ENCODE assay signal across 14 mouse cellular contexts in the genomic region with DNA sequence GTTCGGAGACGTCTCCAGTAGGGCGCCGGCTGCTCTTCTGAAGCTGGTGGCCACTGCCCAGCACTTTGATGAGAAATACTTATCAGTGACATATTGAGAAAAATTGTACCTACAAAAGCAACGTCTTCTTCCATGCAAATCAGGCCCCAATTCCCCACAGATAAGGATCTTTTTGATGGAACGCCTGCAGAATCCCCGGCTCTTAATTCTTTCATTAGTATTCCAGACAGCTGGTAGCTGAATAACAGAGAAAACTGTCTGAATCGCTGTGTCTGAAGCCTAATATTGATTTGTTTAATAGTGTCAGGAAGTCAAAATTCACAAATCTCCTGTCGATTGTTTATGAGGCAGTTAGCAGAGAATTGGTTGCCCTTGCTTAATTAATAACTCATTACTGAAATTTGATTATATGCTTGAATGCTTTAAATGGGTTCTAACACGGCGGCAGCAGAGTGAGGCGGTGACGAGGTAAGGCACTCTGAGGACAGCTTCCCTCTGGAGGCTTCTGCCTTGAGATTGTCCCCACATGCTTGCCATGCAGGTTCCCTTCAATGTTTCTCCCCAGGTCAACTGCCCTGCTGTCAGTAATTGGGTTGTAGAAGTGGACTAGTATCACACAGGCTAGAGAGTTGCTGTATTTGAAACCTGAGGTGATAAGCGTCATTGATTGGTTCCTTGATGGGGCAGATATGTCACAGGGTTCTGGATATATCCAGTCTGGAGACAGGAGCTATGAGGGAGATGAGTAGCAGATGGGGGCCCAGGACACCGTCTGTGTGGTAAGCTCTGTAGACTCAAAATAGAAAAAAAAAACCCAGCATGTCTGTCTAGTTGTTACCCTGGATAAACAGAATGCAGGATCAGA.
DNase-seq lines count a peak whose midpoint lies in the region; ATAC-seq lines count a peak whose summit lies in the region.
"Had no signal": no experiment of that assay in that cellular context is flagged by ENCODE, and none has a peak within 500 bp of the region (broad histone marks: within the 10 kb centered on the region; RNA-seq: fewer than 3 reads in every experiment).

No protein-coding gene starts in this region.

- H3K36me3 ChIP-seq in hindbrain, embryonic 12.5 days = no peaks in the 10 kb centered on the region
- no peaks in the 10 kb centered on the region for H3K36me3 ChIP-seq in hindbrain, embryonic 11.5 days (ENCODE audit: control insufficient read depth, insufficient read depth, low read length)
- H3K36me3 ChIP-seq in neural tube, embryonic 14.5 days (ENCODE audit: control insufficient read depth, insufficient read depth, low read length) = no peaks in the 10 kb centered on the region
- H3K36me3 ChIP-seq: heart, embryonic 13.5 days; lung, embryonic 15.5 days had no signal

- no peak overlapping the region for H3K27ac ChIP-seq in hindbrain, embryonic 12.5 days
- no peak overlapping the region for H3K27ac ChIP-seq in hindbrain, embryonic 11.5 days (ENCODE audit: low read depth, low read length)
- no peak overlapping the region for H3K27ac ChIP-seq in neural tube, embryonic 14.5 days (ENCODE audit: low read depth, low read length)
- H3K27ac ChIP-seq: heart, embryonic 13.5 days; lung, embryonic 15.5 days had no signal

- no peak for DNase-seq in hindbrain, embryonic 11.5 days (ENCODE audit: low spot score)
- DNase-seq in kidney, adult 18-20 months = peak; percentile 20
- peak; percentile 41 to 48 for DNase-seq in kidney, postnatal 36 days
- no peak for DNase-seq in MN1 (ENCODE audit: low spot score)
- DNase-seq in embryo, embryonic 10.5 days (ENCODE audit: low spot score) = no peak
- DNase-seq: adrenal gland, adult 8-10 months; gastrocnemius, postnatal 25 days; thymus, adult 18-20 months had no signal

- H3K4me2 ChIP-seq in hindbrain, embryonic 12.5 days (replicated peaks) = no peak overlapping the region; the same call in 1 of the 2 replicates
- no peak overlapping the region for H3K4me2 ChIP-seq in hindbrain, embryonic 11.5 days (replicated peaks; ENCODE audit: low read depth, low read length)
- H3K4me2 ChIP-seq in neural tube, embryonic 14.5 days (ENCODE audit: low read depth, low read length) = no peak overlapping the region
- H3K4me2 ChIP-seq: heart, embryonic 13.5 days; lung, embryonic 15.5 days had no signal

- ATAC-seq in hindbrain, embryonic 12.5 days (ENCODE audit: low FRiP score) = peak; percentile 67; the same call in 1 of the 2 replicates
- no peak for ATAC-seq in hindbrain, embryonic 11.5 days (ENCODE audit: low FRiP score)
- peak; percentile 79 for ATAC-seq in neural tube, embryonic 14.5 days (ENCODE audit: low read depth)
- no peak for ATAC-seq in cerebellum, adult (ENCODE audit: insufficient number of reproducible peaks, low FRiP score, low TSS enrichment)

- WGBS in hindbrain, embryonic 12.5 days = 56% methylated on average over 15 of the region's 15 CpGs
- WGBS in hindbrain, embryonic 11.5 days = 66% methylated on average over 15 of the region's 15 CpGs
- 35% methylated on average over 15 of the region's 15 CpGs for WGBS in neural tube, embryonic 14.5 days

- no peak overlapping the region for H3K9ac ChIP-seq in hindbrain, embryonic 12.5 days
- H3K9ac ChIP-seq in hindbrain, embryonic 11.5 days (ENCODE audit: low read depth, low read length) = no peak overlapping the region
- no peak overlapping the region for H3K9ac ChIP-seq in neural tube, embryonic 14.5 days (replicated peaks; ENCODE audit: low read depth, low read length)
- H3K9ac ChIP-seq: heart, embryonic 13.5 days; lung, embryonic 15.5 days had no signal

- no peak overlapping the region for H3K4me3 ChIP-seq in hindbrain, embryonic 12.5 days
- H3K4me3 ChIP-seq in hindbrain, embryonic 11.5 days (ENCODE audit: low read depth, low read length) = no peak overlapping the region
- H3K4me3 ChIP-seq in neural tube, embryonic 14.5 days (ENCODE audit: low read depth, low read length) = no peak overlapping the region
- H3K4me3 ChIP-seq: heart, embryonic 13.5 days; lung, embryonic 15.5 days; megakaryocyte, embryonic 14.5 days had no signal

- H3K9me3 ChIP-seq in hindbrain, embryonic 12.5 days (replicated peaks) = no peaks in the 10 kb centered on the region
- H3K9me3 ChIP-seq in hindbrain, embryonic 11.5 days (ENCODE audit: control insufficient read depth, low read length) = no peaks in the 10 kb centered on the region
- H3K9me3 ChIP-seq in neural tube, embryonic 14.5 days (ENCODE audit: control insufficient read depth, low read length) = no peaks in the 10 kb centered on the region
- H3K9me3 ChIP-seq: heart, embryonic 13.5 days; lung, embryonic 15.5 days; megakaryocyte, embryonic 14.5 days had no signal

- peaks cover 11% of the 10 kb centered on the region for H3K4me1 ChIP-seq in hindbrain, embryonic 12.5 days
- H3K4me1 ChIP-seq in hindbrain, embryonic 11.5 days (replicated peaks; ENCODE audit: control insufficient read depth, insufficient read depth, low read length) = no peaks in the 10 kb centered on the region
- peaks cover 10% of the 10 kb centered on the region for H3K4me1 ChIP-seq in neural tube, embryonic 14.5 days (ENCODE audit: control insufficient read depth, insufficient read depth, low read length)
- H3K4me1 ChIP-seq: heart, embryonic 13.5 days; lung, embryonic 15.5 days; megakaryocyte, embryonic 14.5 days had no signal

- no peaks in the 10 kb centered on the region for H3K27me3 ChIP-seq in hindbrain, embryonic 12.5 days
- H3K27me3 ChIP-seq in hindbrain, embryonic 11.5 days (ENCODE audit: control insufficient read depth, insufficient read depth, low read length) = no peaks in the 10 kb centered on the region
- H3K27me3 ChIP-seq in neural tube, embryonic 14.5 days (ENCODE audit: control insufficient read depth, insufficient read depth, low read length) = no peaks in the 10 kb centered on the region
- H3K27me3 ChIP-seq: lung, embryonic 15.5 days; megakaryocyte, embryonic 14.5 days had no signal

Comparison
In these comparisons a context has a peak if more than half of its experiments do, and no peak if none do; other contexts are left out.
1. ATAC-seq: peak in hindbrain, embryonic 12.5 days (single experiment) and neural tube, embryonic 14.5 days (single experiment); none in hindbrain, embryonic 11.5 days (single experiment) and cerebellum, adult (single experiment).
2. DNase-seq: peak in kidney, adult 18-20 months (single experiment) and kidney, postnatal 36 days (2 of 2); none in hindbrain, embryonic 11.5 days (single experiment), MN1 (single experiment) and embryo, embryonic 10.5 days (single experiment).